Mouse (Mus musculus): Measurements from ENCODE around the gene Syt12. TPM values are rescaled to one million over a fixed set of nuclear protein-coding genes. Genes with fewer than 3 reads are reported as not detected.

The Syt12 gene
- total RNA-seq (2017): not detected in 3 replicates

GRCm38 (mm10) chr19:4477345-4478189, at the start of gene Syt12:
TSS of gene Syt12 (minus strand) at chr19:4477447.
- no peak for ATAC-seq (replicated peaks; ENCODE audit: insufficient number of reproducible peaks, low FRiP score, low TSS enrichment, poor library complexity, severe bottlenecking)

DNA sequence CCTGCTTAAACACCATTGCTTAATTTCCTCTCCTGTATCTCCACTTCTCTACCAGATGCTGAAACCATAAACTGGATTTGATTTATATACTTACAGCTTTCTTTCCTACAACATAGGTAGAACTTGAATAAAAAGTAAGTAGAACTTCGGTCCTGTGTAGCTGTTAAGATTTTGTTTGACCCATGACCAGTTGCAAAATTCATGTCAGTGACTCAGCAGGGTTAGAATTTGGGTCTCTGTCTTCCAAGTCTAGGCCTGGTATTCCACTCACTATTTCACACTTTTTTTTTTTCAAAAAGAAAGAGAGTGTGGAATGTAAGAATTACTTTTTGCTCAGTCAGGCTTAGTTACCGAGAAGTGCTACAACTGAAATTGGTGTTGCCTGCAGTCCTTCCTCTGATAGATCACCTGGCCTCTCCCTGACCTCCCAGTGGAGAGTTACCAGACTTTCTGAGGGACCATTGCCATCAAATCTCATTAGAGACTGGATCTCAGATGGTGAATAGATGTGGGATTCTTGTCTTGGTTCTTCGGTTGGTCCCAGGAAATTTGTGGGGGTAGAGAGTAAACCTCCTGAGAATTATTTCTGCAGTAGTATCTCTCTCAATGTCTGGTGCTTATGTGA, 44.3 kb upstream of the Syt12 start:
- no peak for ATAC-seq (replicated peaks; ENCODE audit: insufficient number of reproducible peaks, low FRiP score, low TSS enrichment, poor library complexity, severe bottlenecking)

GRCm38 (mm10) chr19:4517483-4517882, 40.2 kb upstream of the Syt12 start:
- no peak for ATAC-seq (replicated peaks; ENCODE audit: insufficient number of reproducible peaks, low FRiP score, low TSS enrichment, poor library complexity, severe bottlenecking)

- no peak for ATAC-seq (replicated peaks; ENCODE audit: insufficient number of reproducible peaks, low FRiP score, low TSS enrichment, poor library complexity, severe bottlenecking)
Measured at GRCm38 (mm10) chr19:4516288-4516687, 39.0 kb upstream of the Syt12 start.

GRCm38 (mm10) chr19:4515746-4516145, 38.5 kb upstream of the Syt12 start:
- no peak for ATAC-seq (replicated peaks; ENCODE audit: insufficient number of reproducible peaks, low FRiP score, low TSS enrichment, poor library complexity, severe bottlenecking)

DNA sequence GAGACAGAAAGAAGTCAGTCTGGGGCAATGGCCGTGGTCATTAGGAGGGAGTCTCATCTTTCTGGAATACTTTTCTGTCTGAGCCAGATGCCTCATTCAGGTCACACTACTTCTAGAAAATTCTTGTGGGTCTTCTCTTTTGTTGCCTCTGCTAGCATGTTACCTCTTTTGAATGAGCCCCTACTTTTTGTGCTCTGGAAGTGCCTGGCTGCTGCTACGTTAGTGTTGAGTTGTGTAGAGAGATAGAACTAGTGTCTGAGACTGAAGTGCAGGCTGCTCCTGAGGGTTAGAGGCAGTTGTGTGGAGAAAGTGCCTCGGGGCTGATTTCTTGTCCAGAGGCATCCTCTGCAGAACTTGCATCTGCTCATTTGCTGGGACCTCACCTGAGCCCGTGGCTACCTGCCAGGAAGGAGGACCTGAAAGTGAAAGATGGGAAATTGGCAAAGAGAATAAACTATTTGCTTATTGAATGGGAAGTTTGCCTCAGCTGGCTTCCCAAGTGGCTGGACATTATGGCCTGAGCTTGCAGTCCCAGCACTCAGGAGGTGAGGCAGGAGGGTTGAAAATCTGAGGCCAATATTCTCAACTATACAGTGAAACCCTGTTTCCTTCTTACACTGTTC, 36.1 kb upstream of the Syt12 start:
- ATAC-seq (replicated peaks; ENCODE audit: insufficient number of reproducible peaks, low FRiP score, low TSS enrichment, poor library complexity, severe bottlenecking): no peak

- no peak for ATAC-seq (replicated peaks; ENCODE audit: insufficient number of reproducible peaks, low FRiP score, low TSS enrichment, poor library complexity, severe bottlenecking)
Measured at GRCm38 (mm10) chr19:4511116-4511841, 34.0 kb upstream of the Syt12 start.

DNA sequence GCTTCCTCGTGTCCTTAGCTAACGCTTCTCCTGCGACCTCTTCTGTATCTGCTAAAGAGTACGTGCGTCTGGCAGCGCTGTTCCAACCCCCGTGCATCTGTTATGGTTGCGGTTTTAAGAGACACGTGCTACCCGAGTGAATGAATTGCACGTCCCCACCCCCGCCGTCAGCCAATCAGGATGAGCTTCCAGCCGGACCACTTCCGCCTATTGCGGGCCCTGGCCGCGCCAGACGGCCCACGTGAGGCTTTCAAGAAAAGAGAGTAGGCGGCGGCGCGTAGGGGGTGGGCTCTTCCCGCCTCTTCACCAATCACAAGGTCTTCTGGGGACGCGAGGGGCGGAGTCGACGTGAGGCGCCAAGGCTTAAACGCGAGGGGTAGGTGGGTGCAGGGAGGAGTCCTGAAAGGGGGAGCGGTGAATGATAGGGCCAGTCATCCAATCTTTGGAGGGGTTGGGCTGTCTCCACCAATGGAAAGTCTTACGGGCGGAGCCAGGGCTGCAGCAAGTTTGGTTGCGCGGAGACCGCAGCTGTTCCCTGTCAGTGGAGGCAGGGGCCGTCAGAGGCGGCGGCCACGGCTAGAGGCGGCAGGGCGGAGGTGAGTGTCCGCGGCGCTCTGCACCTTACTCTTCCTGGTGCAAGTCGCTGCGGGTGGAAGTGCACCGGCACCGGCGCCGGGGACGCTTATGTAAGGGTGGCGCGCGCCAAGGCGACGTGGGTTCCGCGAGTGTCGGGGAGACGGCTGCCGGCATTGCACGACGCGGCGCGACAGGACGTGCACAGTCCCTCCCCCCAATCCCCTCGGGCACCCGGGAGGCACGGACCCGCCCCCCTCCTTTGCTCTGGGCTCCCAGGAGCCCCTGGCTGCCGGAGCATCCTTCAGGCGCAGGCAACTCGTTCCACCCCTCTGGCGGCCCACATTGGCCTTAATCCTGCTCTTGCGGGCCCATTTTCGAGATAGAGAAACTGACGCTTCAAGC, 33.0 kb upstream of the Syt12 start, which contains the start of gene Pcx:
TSS of gene Pcx (plus strand) at position 487 of the 978 bp plus-strand sequence.
- ATAC-seq (replicated peaks; ENCODE audit: insufficient number of reproducible peaks, low FRiP score, low TSS enrichment, poor library complexity, severe bottlenecking): peak; percentile 97

DNA sequence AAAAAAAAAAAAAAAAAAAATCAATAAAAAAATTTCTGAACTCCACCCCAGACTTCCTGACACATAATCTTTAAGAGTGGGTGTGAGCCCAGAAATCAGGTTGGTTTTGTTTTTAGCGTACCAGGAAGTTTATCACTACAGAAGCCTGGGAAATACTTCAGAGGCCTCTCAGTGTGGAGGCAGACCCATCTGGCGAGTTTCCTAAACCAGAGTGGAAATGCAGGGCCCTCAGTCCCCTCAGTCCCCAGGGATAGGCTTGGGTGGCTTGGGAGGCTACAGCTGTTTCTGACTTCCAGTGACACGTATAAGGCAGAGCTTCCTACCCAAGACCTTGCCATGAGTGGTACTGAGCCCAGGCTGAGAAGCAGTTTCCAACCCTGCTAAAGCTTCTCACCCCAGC, 30.5 kb upstream of the Syt12 start:
- no peak for ATAC-seq (replicated peaks; ENCODE audit: insufficient number of reproducible peaks, low FRiP score, low TSS enrichment, poor library complexity, severe bottlenecking)

- no peak for ATAC-seq (replicated peaks; ENCODE audit: insufficient number of reproducible peaks, low FRiP score, low TSS enrichment, poor library complexity, severe bottlenecking)
Measured at GRCm38 (mm10) chr19:4504830-4505229, 27.6 kb upstream of the Syt12 start.

DNA sequence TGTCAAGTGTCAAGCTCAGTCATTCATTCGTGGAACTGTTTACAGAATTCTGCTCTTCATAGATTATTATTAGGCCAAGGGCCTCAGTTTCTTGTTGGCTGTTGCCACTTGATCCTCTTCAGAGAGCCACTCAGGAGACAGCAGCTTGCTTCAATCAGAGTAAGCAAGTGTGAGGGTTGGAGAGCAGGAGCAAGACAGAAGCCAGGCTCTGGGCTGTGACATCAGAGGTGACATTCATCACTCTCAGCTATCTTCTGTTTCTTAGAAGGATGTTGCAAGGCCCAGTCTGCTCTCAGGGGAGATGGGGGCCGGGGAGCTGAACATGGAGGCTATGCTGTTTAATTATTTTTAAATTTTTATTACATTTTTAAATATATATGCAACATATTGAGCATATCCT, 25.5 kb upstream of the Syt12 start:
- ATAC-seq (replicated peaks; ENCODE audit: insufficient number of reproducible peaks, low FRiP score, low TSS enrichment, poor library complexity, severe bottlenecking): no peak

DNA sequence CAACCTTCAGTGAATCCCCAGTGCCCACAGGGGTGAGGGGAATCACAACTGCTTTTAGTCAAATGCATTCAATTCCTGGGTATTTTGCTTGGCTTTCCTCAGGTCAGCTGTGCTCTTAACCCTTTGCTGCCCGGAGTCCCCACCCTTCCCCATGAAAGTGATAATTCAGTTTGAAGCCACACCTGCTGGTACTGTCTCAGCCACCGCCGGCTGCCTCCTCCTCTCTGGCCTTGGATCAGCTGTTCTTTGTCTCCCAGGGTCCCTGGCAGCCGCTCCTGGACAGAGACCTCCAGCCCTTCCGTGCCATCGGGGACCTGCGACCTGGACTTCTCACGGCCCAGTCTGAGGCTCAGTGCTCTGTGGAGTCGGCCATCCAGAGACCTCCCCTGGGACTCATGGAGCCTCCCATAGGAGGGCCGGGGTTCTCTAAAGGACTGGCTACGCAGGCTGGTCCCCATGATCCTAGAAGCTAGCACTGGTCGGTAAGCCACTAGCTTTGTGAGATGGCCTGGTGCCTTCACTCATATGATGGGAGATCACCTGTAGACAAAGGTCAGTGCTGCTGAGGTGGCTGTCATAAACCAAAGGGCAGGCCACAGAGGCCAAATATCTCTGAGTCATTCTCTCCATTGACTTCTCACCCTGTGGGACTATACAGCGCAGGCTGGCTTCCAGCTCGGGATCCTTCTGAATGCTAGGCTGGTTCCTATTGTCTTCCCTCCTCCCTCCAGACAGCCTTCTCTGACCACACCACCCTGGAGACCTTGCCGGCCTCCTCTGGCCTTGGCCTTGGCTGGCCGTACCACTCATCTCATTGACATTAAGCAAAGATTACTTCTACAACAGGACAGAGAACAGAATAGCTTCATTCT, 21.1 kb upstream of the Syt12 start, which contains the start of gene 2010003K11Rik:
TSS of gene 2010003K11Rik (minus strand) at position 522 of the 872 bp plus-strand sequence.
- ATAC-seq (replicated peaks; ENCODE audit: insufficient number of reproducible peaks, low FRiP score, low TSS enrichment, poor library complexity, severe bottlenecking): no peak

GRCm38 (mm10) chr19:4497263-4497973, 20.2 kb upstream of the Syt12 start:
- ATAC-seq (replicated peaks; ENCODE audit: insufficient number of reproducible peaks, low FRiP score, low TSS enrichment, poor library complexity, severe bottlenecking): peak; percentile 70; the same call in 1 of the 2 replicates

DNA sequence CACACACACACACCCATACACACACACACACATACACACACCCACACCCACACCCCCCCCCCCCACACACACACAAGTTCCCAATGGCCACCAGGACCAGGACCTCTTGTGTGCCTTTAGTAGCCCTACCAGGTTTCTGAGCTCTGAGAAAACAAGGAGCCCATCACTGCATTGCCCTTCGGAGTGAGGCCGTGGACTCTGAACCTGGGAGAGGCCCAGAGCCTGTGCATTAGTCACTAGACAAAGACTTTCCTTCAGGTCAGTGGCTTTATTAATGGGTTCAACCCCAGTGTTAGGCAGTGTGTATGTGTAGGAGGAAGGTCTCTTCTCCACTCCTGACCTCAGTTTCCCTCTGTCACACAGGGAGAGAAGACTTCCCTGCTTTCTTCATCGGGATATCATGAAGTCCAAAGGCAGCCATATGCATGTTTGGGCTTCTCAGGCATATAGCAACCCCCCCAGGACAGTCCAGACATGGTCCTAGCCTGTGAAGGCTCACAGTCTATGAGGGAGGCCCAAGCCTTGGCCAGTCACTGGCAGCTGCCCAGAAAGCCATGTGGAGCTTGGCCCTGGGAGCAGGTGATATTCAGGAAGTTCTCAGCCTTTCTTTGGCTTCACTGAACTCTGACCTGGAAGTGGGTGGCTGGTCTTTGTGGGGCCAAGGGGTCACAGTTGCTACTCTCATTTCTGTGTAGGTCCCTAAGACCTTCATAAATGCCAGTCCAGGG, 19.5 kb upstream of the Syt12 start:
- ATAC-seq (replicated peaks; ENCODE audit: insufficient number of reproducible peaks, low FRiP score, low TSS enrichment, poor library complexity, severe bottlenecking): no peak

- no peak for ATAC-seq (replicated peaks; ENCODE audit: insufficient number of reproducible peaks, low FRiP score, low TSS enrichment, poor library complexity, severe bottlenecking)
Measured at GRCm38 (mm10) chr19:4495814-4496213, 18.6 kb upstream of the Syt12 start.

GRCm38 (mm10) chr19:4494707-4495106, 17.5 kb upstream of the Syt12 start:
- ATAC-seq (replicated peaks; ENCODE audit: insufficient number of reproducible peaks, low FRiP score, low TSS enrichment, poor library complexity, severe bottlenecking): no peak

Data from monocyte, adult 5-6 weeks (primary cell).